Mouse (Mus musculus) CH12.LX (cell line): ENCODE results near the gene Mesd. TPM values are rescaled to one million over a fixed set of nuclear protein-coding genes. Genes with fewer than 3 reads are reported as not detected.

Experiments
- DNase-seq: peaks from one replicate; pipeline ENCODE4 v3.0.0-alpha.2; 2013; ENCODE audit errors: extremely low read depth
- H3K27ac ChIP-seq: 2 replicates; pipeline ENCODE4 v1.5.1; 2012; ENCODE audit warnings: low read depth, mild to moderate bottlenecking, control low read depth, moderate library complexity; ENCODE audit not compliant: insufficient read depth
- H3K27me3 ChIP-seq: replicated peaks from 2 replicates; pipeline ENCODE3; 2012; ENCODE audit warnings: inconsistent platforms
- H3K36me3 ChIP-seq, 2 experiments: replicated peaks in 1 of 2; 2 replicates each; pipeline versions ENCODE3 to v1.6.1; 2012; ENCODE audit warnings: inconsistent platforms in 1 of 2, low read length in 1 of 2, mild to moderate bottlenecking in 1 of 2, mixed read lengths in 1 of 2, moderate library complexity in 1 of 2; ENCODE audit not compliant: control insufficient read depth in 1 of 2, insufficient read depth in 1 of 2
- H3K4me1 ChIP-seq, 2 experiments: 2 replicates each; pipeline ENCODE4 v1.6.1; 2012; ENCODE audit warnings: inconsistent platforms in 1 of 2, moderate library complexity in 1 of 2; ENCODE audit not compliant: insufficient read depth in 2 of 2, control insufficient read depth in 1 of 2
- H3K4me2 ChIP-seq: 2 replicates; pipeline ENCODE4 v1.6.1; 2012; ENCODE audit warnings: low read depth, mild to moderate bottlenecking, control low read depth; ENCODE audit not compliant: poor library complexity, insufficient read depth, severe bottlenecking
- H3K4me3 ChIP-seq, 3 experiments: fragments of 150-350 bp in 1 of 3; sonication (generic) in 1 of 3; replicated peaks in 1 of 3; 2 replicates each; pipeline versions ENCODE3 to v1.5.1; 2011 to 2012; ENCODE audit warnings: low read depth in 2 of 3, low read length in 2 of 3, mild to moderate bottlenecking in 2 of 3, moderate library complexity in 2 of 3, control low read depth in 1 of 3, improper control_type of control experiment in 1 of 3, inconsistent platforms in 1 of 3, mixed read lengths in 1 of 3; ENCODE audit not compliant: poor library complexity in 1 of 3
- H3K79me2 ChIP-seq: replicated peaks from 2 replicates; pipeline ENCODE4 v1.6.1; 2012; ENCODE audit warnings: mild to moderate bottlenecking, moderate library complexity; ENCODE audit not compliant: control insufficient read depth, poor library complexity, insufficient read depth, severe bottlenecking; ENCODE audit errors: extremely low read depth
- H3K9ac ChIP-seq: 2 replicates; pipeline ENCODE4 v1.6.1; 2012; ENCODE audit warnings: low read depth, mild to moderate bottlenecking, control low read depth, moderate library complexity; ENCODE audit not compliant: insufficient read depth
- H3K9me3 ChIP-seq: replicated peaks from 2 replicates; pipeline ENCODE3; 2012; ENCODE audit warnings: low read length, inconsistent platforms, mixed read lengths
- BHLHE40 ChIP-seq: IDR thresholded peaks from 2 replicates; pipeline ENCODE4 v1.6.1; 2011; ENCODE audit warnings: mild to moderate bottlenecking, low read depth, low read length, improper control_type of control experiment
- CHD1 ChIP-seq: IDR thresholded peaks from 2 replicates; pipeline ENCODE4 v1.6.1; 2012; ENCODE audit warnings: low read depth, low read length, improper control_type of control experiment, inconsistent platforms
- CHD2 ChIP-seq: IDR thresholded peaks from 2 replicates; pipeline ENCODE4 v1.6.1; 2011; ENCODE audit warnings: low read length, improper control_type of control experiment
- CTCF ChIP-seq, 2 experiments: IDR thresholded peaks in 1 of 2; conservative IDR thresholded peaks in 1 of 2; 2 replicates each; pipeline ENCODE4 v1.5.1; 2011 to 2012; ENCODE audit warnings: low read depth in 2 of 2, low read length in 2 of 2, improper control_type of control experiment in 1 of 2, inconsistent platforms in 1 of 2, mild to moderate bottlenecking in 1 of 2, moderate library complexity in 1 of 2
- GABPA ChIP-seq: IDR thresholded peaks from 2 replicates; pipeline ENCODE4 v1.6.1; 2012; ENCODE audit warnings: low read depth, low read length, improper control_type of control experiment, inconsistent platforms; ENCODE audit not compliant: insufficient replicate concordance
- HCFC1 ChIP-seq: IDR thresholded peaks from 2 replicates; pipeline ENCODE4 v1.6.1; 2012; ENCODE audit warnings: low read depth, mild to moderate bottlenecking, inconsistent platforms, low read length, improper control_type of control experiment
- MAFK ChIP-seq: IDR thresholded peaks from 2 replicates; pipeline ENCODE4 v1.6.1; 2011; ENCODE audit warnings: low read length, improper control_type of control experiment; ENCODE audit not compliant: insufficient replicate concordance
- MAX ChIP-seq: IDR thresholded peaks from 2 replicates; pipeline ENCODE4 v1.6.1; 2011; ENCODE audit warnings: low read length, improper control_type of control experiment
- MAZ ChIP-seq: IDR thresholded peaks from 2 replicates; pipeline ENCODE4 v1.6.1; 2012; ENCODE audit warnings: low read depth, mild to moderate bottlenecking, inconsistent platforms, low read length, improper control_type of control experiment, moderate library complexity
- MEF2A ChIP-seq: IDR thresholded peaks from 2 replicates; pipeline ENCODE4 v1.6.1; 2014; ENCODE audit warnings: low read depth, mild to moderate bottlenecking, inconsistent platforms, low read length, improper control_type of control experiment, borderline replicate concordance
- MXI1 ChIP-seq: IDR thresholded peaks from 2 replicates; pipeline ENCODE4 v1.6.1; 2011; ENCODE audit warnings: mild to moderate bottlenecking, low read depth, low read length, improper control_type of control experiment
- MYC ChIP-seq: IDR thresholded peaks from 2 replicates; pipeline ENCODE4 v1.6.1; 2011; ENCODE audit warnings: low read depth, mild to moderate bottlenecking, improper control_type of control experiment, low read length
- NELFE ChIP-seq: IDR thresholded peaks from 2 replicates; pipeline ENCODE4 v1.6.1; 2011; ENCODE audit warnings: low read depth, low read length, improper control_type of control experiment
- NRF1 ChIP-seq: IDR thresholded peaks from 2 replicates; pipeline ENCODE4 v1.6.1; 2014; ENCODE audit warnings: low read depth, mild to moderate bottlenecking, inconsistent platforms, low read length, improper control_type of control experiment, moderate library complexity
- POLR2A ChIP-seq: IDR thresholded peaks from 2 replicates; pipeline ENCODE4 v1.6.1; 2011; ENCODE audit warnings: low read depth, mild to moderate bottlenecking, improper control_type of control experiment, low read length
- RAD21 ChIP-seq: IDR thresholded peaks from 2 replicates; pipeline ENCODE4 v1.6.1; 2011; ENCODE audit warnings: low read depth, mild to moderate bottlenecking, low read length, improper control_type of control experiment, moderate library complexity
- SIN3A ChIP-seq: IDR thresholded peaks from 2 replicates; pipeline ENCODE4 v1.6.1; 2012; ENCODE audit warnings: low read length, improper control_type of control experiment, inconsistent platforms
- SMC3 ChIP-seq: IDR thresholded peaks from 2 replicates; pipeline ENCODE4 v1.6.1; 2011; ENCODE audit warnings: low read depth, low read length, improper control_type of control experiment
- TBP ChIP-seq: conservative IDR thresholded peaks from 2 replicates; pipeline ENCODE4 v1.6.1; 2011; ENCODE audit warnings: low read depth, low read length, improper control_type of control experiment
- TCF12 ChIP-seq: IDR thresholded peaks from 2 replicates; pipeline ENCODE4 v1.6.1; 2014; ENCODE audit warnings: low read depth, mild to moderate bottlenecking, inconsistent platforms, low read length, improper control_type of control experiment
- ZMIZ1 ChIP-seq: IDR thresholded peaks from 2 replicates; pipeline ENCODE4 v1.6.1; 2012; ENCODE audit warnings: low read depth, mild to moderate bottlenecking, inconsistent platforms, low read length, improper control_type of control experiment
- ZNF384 ChIP-seq: IDR thresholded peaks from 2 replicates; pipeline ENCODE4 v1.6.1; 2012; ENCODE audit warnings: low read depth, low read length, improper control_type of control experiment, inconsistent platforms
- dilution Hi-C: fragments of 300-500 bp; cut with MboI; formaldehyde crosslinking; loops from 2 replicates; pipeline ENCODE4 v1.14.3; 2020; ENCODE audit warnings: low sequenced_read_pairs; ENCODE audit not compliant: extremely low pct_unique_long_range_greater_than_20kb, extremely low pct_ligation_motif_present
- in situ Hi-C: fragments of 300-500 bp; cut with MboI; formaldehyde crosslinking; loops from 3 replicates; pipeline ENCODE4 v1.14.3; 2019; ENCODE audit warnings: low sequenced_read_pairs, low pct_ligation_motif_present, low pct_unique_long_range_greater_than_20kb, mixed read lengths
- polyA plus RNA-seq: library from polyadenylated mRNA; unstranded; fragments of >175 nt; gene quantifications from 2 replicates; pipeline ENCODE4 v1.2.1, GENCODE M21; 2012; ENCODE audit warnings: low read depth; ENCODE audit not compliant: insufficient read length
- total RNA-seq, 2 experiments: library from RNA; depleted of rRNA; stranded (reverse); fragments of 300-350 nt in 1 of 2; fragments of >200 nt in 1 of 2; gene quantifications; 2 replicates each; pipeline ENCODE4 v1.2.3; 2012 to 2014

The Mesd gene
- total and polyA plus RNA-seq, 3 experiments, result 33.4 to 67.6 (median 40.6) TPM

DNA sequence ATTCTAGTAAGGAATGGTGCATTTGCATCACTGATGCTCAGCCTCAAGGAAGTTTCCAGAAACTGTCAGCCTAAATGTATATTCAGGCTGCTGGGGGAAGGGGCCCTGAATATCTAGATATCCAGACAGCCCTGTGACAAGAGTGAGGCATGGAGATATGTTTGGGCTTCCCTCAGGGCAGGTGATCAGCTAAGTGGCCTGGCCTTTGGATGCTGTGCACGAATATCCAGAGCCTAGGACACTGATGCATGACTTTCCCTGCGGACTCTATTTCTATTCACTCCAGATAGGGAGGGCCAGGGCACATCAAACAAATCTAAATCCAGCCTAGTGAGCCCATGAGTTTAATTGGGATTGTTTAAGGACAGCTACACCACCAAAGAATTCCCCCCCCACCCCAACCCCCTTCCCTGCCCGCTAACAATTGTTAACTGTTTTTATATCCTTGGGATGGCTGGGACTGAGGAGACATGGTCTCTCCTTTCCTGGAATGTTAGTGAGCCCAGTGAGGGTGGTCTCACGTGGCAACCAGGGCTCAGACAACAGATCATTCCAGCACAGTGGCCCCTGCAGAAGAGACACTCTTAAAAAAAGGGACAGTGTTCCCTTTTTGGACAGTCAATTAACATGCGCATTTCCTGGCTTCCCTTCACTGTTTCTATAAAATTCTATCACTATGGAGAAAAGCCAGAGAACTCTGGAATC, 14.3 kb upstream of the Mesd start:
- dilution Hi-C loops, result no loop called here
- H3K27me3 ChIP-seq, result no peaks in the 10 kb centered on the region

GRCm38 (mm10) chr7:83877088-83877487, 7.2 kb upstream of the Mesd start:
- no peak overlapping the region for H3K9ac ChIP-seq
- peaks cover 6 to 46% of the 10 kb centered on the region in 2 experiments for H3K4me1 ChIP-seq
- TF ChIP-seq HCFC1 (no peak), RAD21 (peak; percentile 0; the same call in 1 of the 2 replicates)
- H3K27ac ChIP-seq, result no peak overlapping the region; the same call in 1 of the 2 replicates
- no peaks in the 10 kb centered on the region for H3K27me3 ChIP-seq
- H3K4me3 ChIP-seq, result no peak overlapping the region
- H3K4me2 ChIP-seq, result no peak overlapping the region
- in situ Hi-C loops, result loop anchor here (5.0 to 25.0 kb wide), 2 partner anchors 70 to 215 kb away; no protein-coding TSS in a partner anchor
- peaks cover 0 to 10% of the 10 kb centered on the region in 2 experiments for H3K36me3 ChIP-seq
- H3K79me2 ChIP-seq, result peaks cover 10% of the 10 kb centered on the region
- H3K9me3 ChIP-seq, result peaks cover under 1% of the 10 kb centered on the region
- DNase-seq, result no peak
- dilution Hi-C loops, result no loop called here

More for the DNA sequence above, 14.3 kb upstream of the Mesd start:
- H3K4me2 ChIP-seq, result no peak overlapping the region
- H3K4me3 ChIP-seq, result no peak overlapping the region
- H3K36me3 ChIP-seq, result no peaks in the 10 kb centered on the region
- no peak for DNase-seq
- in situ Hi-C loops, result no loop called here
- TF ChIP-seq NELFE (no peak), POLR2A (no peak), MAX (no peak), NRF1 (no peak), MXI1 (no peak), ZMIZ1 (no peak)
- H3K9me3 ChIP-seq, result no peaks in the 10 kb centered on the region
- no peak overlapping the region for H3K27ac ChIP-seq
- no peak overlapping the region for H3K9ac ChIP-seq
- no peaks in the 10 kb centered on the region for H3K4me1 ChIP-seq
- H3K79me2 ChIP-seq, result no peaks in the 10 kb centered on the region

DNA sequence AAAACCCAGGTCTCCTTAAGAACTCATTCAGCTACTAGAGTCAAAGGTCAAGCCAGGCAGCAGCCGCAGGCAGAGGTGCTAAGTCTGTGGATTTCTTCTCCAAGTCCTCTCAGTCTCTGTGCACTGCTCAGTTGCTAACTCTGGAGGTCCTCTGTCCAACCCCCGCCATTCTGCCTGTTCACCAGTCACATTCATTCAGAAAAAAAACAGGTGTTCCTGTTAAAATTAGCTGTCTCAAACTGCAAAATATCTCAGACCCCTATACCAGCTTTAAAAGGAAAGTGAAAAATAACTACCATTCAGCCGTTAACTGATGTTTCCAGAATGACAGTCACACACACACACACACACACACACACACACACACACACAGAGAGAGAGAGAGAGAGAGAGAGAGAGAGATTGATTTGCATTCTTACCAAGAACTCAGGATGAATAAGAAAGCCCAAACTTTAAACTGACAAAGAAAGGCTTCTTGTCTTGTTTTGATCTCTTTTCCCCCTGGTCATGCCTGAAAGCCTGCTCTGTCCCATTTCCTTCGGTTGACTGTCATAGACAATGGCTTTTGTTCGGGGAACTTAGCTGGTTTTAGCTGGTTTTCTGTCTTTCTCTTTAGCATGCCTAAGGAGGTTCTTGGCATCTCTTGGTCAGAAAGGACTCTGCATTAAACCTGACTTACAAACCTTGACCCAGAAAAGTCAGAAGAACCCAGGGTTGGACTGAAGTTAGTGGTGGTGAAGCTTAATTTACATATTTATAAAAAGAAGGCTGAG, 5.4 kb upstream of the Mesd start:
- Histone ChIP-seq H3K4me2 (peak overlapping the region; percentile 81), H3K4me3 (peak overlapping the region in 2 of 3 experiments; percentile 31 to 38), H3K27me3 (no peaks in the 10 kb centered on the region), H3K9me3 (peaks cover 6% of the 10 kb centered on the region), H3K79me2 (peaks cover 18% of the 10 kb centered on the region), H3K27ac (peak overlapping the region; percentile 71; the same call in 1 of the 2 replicates), H3K4me1 (peaks cover 13 to 53% of the 10 kb centered on the region in 2 experiments), H3K36me3 (peaks cover 0 to 17% of the 10 kb centered on the region in 2 experiments), H3K9ac (peak overlapping the region; percentile 61)
- in situ Hi-C loops, result loop anchor here (5.0 to 25.0 kb wide), 2 partner anchors 72 to 217 kb away; no protein-coding TSS in a partner anchor
- dilution Hi-C loops, result no loop called here
- peak; percentile 49 for DNase-seq
- TF ChIP-seq TCF12 (no peak), CHD1 (peak; percentile 66; the same call in 1 of the 2 replicates), POLR2A (no peak), MEF2A (peak; percentile 59; the same call in 1 of the 2 replicates), SIN3A (no peak), MYC (0 out of 2 replicates have a peak, but pooled peaks have one; percentile 39), MAFK (no peak), NRF1 (no peak), MAZ (peak; percentile 38; the same call in 1 of the 2 replicates), CHD2 (peak; percentile 8; the same call in 1 of the 2 replicates), ZNF384 (0 out of 2 replicates have a peak, but pooled peaks have one; percentile 33), GABPA (no peak), CTCF (conservative IDR thresholded peaks at IDR 0.05 in 1 of 2, IDR thresholded peaks at IDR 0.05 in 1 of 2; ENCODE audit: low read depth in 2 of 2, low read length in 2 of 2) (no peak), TBP (no peak), SMC3 (no peak), BHLHE40 (no peak), HCFC1 (0 out of 2 replicates have a peak, but pooled peaks have one; percentile 10)
